Mouse (Mus musculus): ENCODE measurements around the gene Slc22a5.
"Not testable (repeated sequence)": the region's sequence is repeated elsewhere in the genome, so short reads cannot be mapped to it uniquely, and the experiment has no call there.

Gene Slc22a5

GRCm38 (mm10) chr11:53888242-53888641 lies 3.2 kb downstream of the Slc22a5 start:
- DNase-seq (ENCODE audit: low spot score): no peak

- no peak for DNase-seq (ENCODE audit: low spot score)
Observed at GRCm38 (mm10) chr11:53883287-53883686, 8.2 kb downstream of the Slc22a5 start.

GRCm38 (mm10) chr11:53878096-53878495 lies 13.4 kb downstream of the Slc22a5 start:
- DNase-seq (ENCODE audit: low spot score): not testable (repeated sequence)

- no peak for DNase-seq (ENCODE audit: low spot score)
Observed at GRCm38 (mm10) chr11:53876488-53876887, 15.0 kb downstream of the Slc22a5 start.

GRCm38 (mm10) chr11:53874706-53875105 lies 16.8 kb downstream of the Slc22a5 start:
- DNase-seq (ENCODE audit: low spot score): no peak

GRCm38 (mm10) chr11:53873909-53874704 lies 17.4 kb downstream of the Slc22a5 start:
- peak; percentile 15 for DNase-seq (ENCODE audit: low spot score)

- DNase-seq (ENCODE audit: low spot score): peak; percentile 50
Observed at GRCm38 (mm10) chr11:53871786-53872507, 19.5 kb downstream of the Slc22a5 start.

GRCm38 (mm10) chr11:53869172-53869571 lies 22.3 kb downstream of the Slc22a5 start:
- no peak for DNase-seq (ENCODE audit: low spot score)

GRCm38 (mm10) chr11:53868323-53868722 lies 23.1 kb downstream of the Slc22a5 start:
- not testable (repeated sequence) for DNase-seq (ENCODE audit: low spot score)

- not testable (repeated sequence) for DNase-seq (ENCODE audit: low spot score)
Observed at GRCm38 (mm10) chr11:53864724-53865310, 26.6 kb downstream of the Slc22a5 start.

- not testable (repeated sequence) for DNase-seq (ENCODE audit: low spot score)
Observed at GRCm38 (mm10) chr11:53860944-53861343, 30.5 kb downstream of the Slc22a5 start.

- peak; percentile 46 for DNase-seq (ENCODE audit: low spot score)
Observed at GRCm38 (mm10) chr11:53858761-53859580, 32.5 kb downstream of the Slc22a5 start, which contains the start of gene Gm12216. Gm12216 (minus strand) TSS chr11:53859256.

GRCm38 (mm10) chr11:53858058-53858760 lies 33.3 kb downstream of the Slc22a5 start:
- DNase-seq (ENCODE audit: low spot score): no peak

- no peak for DNase-seq (ENCODE audit: low spot score)
Observed at GRCm38 (mm10) chr11:53853665-53854064, 37.8 kb downstream of the Slc22a5 start.

- DNase-seq (ENCODE audit: low spot score): no peak
Observed at GRCm38 (mm10) chr11:53851795-53852194, 39.7 kb downstream of the Slc22a5 start.

GRCm38 (mm10) chr11:53849588-53850320 lies 41.7 kb downstream of the Slc22a5 start:
- peak; percentile 67 for DNase-seq (ENCODE audit: low spot score)

- no peak for DNase-seq (ENCODE audit: low spot score)
Observed at GRCm38 (mm10) chr11:53845680-53846079, 45.8 kb downstream of the Slc22a5 start.

GRCm38 (mm10) chr11:53843106-53843505 lies 48.4 kb downstream of the Slc22a5 start:
- no peak for DNase-seq (ENCODE audit: low spot score)

- DNase-seq (ENCODE audit: low spot score): no peak
Observed at GRCm38 (mm10) chr11:53842161-53842581, 49.3 kb downstream of the Slc22a5 start.

- no peak for DNase-seq (ENCODE audit: low spot score)
Observed at GRCm38 (mm10) chr11:53841514-53841913, 49.9 kb downstream of the Slc22a5 start.

Measured in ovary, adult 18-20 months (tissue).